Mouse (Mus musculus): ENCODE data around the gene Fnbp4.
"Not testable (repeated sequence)": the region's sequence is repeated elsewhere in the genome, so short reads cannot be mapped to it uniquely, and the experiment has no call there.

Fnbp4 gene

GRCm38 (mm10) chr2:90782901-90783486 is 37.8 kb downstream of the Fnbp4 start:
- DNase-seq (ENCODE audit: low read depth, low spot score): no peak

DNA sequence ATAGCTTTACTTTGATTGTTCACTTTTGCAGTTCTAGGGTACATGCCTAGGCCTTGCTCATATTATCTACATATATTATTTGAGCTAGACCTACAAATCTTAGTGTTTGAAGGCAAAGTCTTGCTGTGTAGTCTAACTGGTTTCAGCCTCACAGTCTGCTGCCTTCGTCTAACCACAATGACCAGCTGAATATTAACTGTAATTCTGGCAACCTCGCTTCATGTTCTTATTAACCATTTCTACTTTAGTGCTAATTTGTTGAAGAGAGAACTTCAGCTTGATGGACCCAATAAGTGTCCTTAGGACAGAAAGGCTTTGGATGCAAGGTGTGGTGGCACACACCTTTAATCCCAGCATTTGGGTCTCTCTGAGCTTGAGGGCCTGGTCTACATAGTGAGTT is 43.0 kb downstream of the Fnbp4 start:
- DNase-seq (ENCODE audit: low read depth, low spot score): no peak

- DNase-seq (ENCODE audit: low read depth, low spot score): no peak
Observed at GRCm38 (mm10) chr2:90808241-90809126, 63.3 kb downstream of the Fnbp4 start.

GRCm38 (mm10) chr2:90810751-90811150 is 65.6 kb downstream of the Fnbp4 start:
- DNase-seq (ENCODE audit: low read depth, low spot score): no peak

GRCm38 (mm10) chr2:90815266-90815665 is 70.1 kb downstream of the Fnbp4 start:
- no peak for DNase-seq (ENCODE audit: low read depth, low spot score)

GRCm38 (mm10) chr2:90816144-90816543 is 71.0 kb downstream of the Fnbp4 start:
- no peak for DNase-seq (ENCODE audit: low read depth, low spot score)

DNA sequence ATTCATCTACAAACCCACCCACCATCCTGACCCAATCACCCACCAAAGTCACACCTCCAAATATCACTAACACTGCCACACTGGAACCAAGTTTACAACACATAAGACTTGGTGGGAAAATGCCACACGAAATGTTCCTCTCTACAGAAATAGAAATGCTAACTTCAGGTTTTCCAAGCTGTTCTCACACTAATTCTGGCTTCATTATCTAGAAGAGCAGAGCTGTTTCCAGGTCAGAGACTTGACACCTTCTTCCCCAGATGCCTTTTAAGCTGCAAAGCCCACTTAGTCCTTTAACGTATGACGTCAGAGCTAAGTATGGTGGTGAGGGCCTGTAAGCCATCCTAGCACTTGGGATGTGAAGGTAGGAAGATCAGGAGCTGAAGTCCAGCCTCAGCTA is 73.5 kb downstream of the Fnbp4 start:
- no peak for DNase-seq (ENCODE audit: low read depth, low spot score)

DNA sequence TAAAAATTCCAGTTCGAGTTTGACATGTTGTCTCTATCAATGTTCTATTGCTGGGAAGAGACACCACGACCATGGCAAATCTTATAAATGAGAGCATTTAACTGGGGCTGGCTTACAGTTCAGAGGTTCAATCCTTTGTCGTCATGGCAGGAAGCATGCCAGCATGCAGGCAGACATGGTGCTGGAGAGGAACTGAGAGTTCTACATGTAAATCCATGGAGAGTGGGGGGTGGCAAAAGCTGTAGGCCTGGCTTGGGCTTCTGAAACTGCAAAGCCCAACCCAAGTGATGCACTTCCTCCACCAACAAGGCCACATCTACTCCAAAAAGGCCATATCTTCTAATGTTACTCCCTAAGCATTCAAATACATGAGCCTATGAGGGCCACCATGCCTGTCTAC is 75.7 kb downstream of the Fnbp4 start:
- no peak for DNase-seq (ENCODE audit: low read depth, low spot score)

GRCm38 (mm10) chr2:90822978-90823377 is 77.8 kb downstream of the Fnbp4 start:
- DNase-seq (ENCODE audit: low read depth, low spot score): no peak

DNA sequence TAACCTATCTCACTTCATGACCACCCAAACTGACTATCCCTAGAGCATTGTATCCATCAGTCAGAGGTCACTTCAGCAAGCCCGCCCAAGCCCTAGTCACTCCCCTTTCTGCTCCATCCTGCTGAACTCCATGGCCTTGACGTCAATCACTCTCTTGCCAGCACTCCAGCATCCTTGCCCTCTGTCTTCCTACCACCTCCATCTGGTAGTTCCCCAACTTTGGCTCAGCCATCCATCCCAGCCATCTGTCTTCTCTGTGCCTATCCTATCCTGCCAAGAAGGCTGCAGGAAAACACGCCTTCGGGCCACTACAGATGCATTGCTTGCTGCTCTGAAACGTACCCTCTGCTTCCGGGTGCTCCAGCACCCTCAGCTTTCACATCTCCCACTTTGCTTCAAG is 78.6 kb downstream of the Fnbp4 start:
- DNase-seq (ENCODE audit: low read depth, low spot score): no peak

- not testable (repeated sequence) for DNase-seq (ENCODE audit: low read depth, low spot score)
Observed at GRCm38 (mm10) chr2:90824528-90824927, 79.4 kb downstream of the Fnbp4 start.

DNA sequence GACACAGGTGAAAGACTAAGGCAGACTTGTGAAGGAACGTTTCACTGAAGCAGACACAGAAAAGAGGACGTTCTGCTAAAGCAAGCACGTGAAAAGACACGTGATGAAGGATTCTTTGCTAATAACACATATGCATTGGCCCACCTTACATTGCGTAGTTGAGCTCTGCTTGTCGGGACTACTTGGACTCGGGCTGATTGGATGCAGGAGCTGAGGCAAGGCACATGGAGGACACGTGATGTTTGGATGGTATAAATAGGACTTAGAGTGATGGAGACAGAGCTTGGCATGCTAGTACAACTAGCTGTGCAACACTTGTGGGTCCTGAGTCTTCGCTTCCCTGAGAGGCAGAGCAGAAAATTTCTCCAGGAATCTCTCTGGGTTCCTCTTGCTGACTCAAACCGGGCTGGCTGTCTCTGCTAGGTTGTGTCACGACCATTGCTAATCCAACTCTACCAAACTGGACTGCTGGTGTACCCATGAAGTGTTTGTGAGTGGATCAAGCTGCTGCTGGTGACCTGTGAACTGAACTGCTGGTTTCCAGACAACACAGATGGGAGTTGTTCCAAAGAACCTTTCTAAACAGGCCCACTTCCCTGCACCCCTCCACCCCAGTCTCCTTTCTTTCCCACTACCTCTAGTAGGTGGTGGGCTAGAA is 80.5 kb downstream of the Fnbp4 start:
- no peak for DNase-seq (ENCODE audit: low read depth, low spot score)

- DNase-seq (ENCODE audit: low read depth, low spot score): no peak
Observed at GRCm38 (mm10) chr2:90828739-90829138, 83.6 kb downstream of the Fnbp4 start.

All from 3T3-L1 (cell line).